Mouse (Mus musculus) heart, embryonic 11.5 days (tissue): Measurements from ENCODE around the gene Kif9. TPM values are rescaled to one million over a fixed set of nuclear protein-coding genes. Genes with fewer than 3 reads are reported as not detected.
A peak's percentile ranks its signal among the peaks of the same experiment; 100 is the strongest.

Experiments
- ATAC-seq: fragments of 200-750 bp; cut with Nextera tagmentation; replicated peaks from 2 replicates; pipeline ENCODE4 v1.8.0; 2017; ENCODE audit warnings: moderate library complexity; ENCODE audit not compliant: insufficient number of reproducible peaks, low FRiP score, low TSS enrichment
- H3K27ac ChIP-seq: fragments of 300-500 bp; sonication (generic); 2 replicates; pipeline ENCODE4 v1.5.1; 2014; ENCODE audit warnings: mild to moderate bottlenecking, low read depth, low read length
- H3K27me3 ChIP-seq: fragments of 300-500 bp; sonication (generic); 2 replicates; pipeline ENCODE4 v1.6.1; 2014; ENCODE audit warnings: mild to moderate bottlenecking, low read length, mixed read lengths; ENCODE audit not compliant: control insufficient read depth, insufficient read depth
- H3K36me3 ChIP-seq: fragments of 300-500 bp; sonication (generic); 2 replicates; pipeline ENCODE4 v1.6.1; 2014; ENCODE audit warnings: mild to moderate bottlenecking, low read length, moderate library complexity, mixed read lengths; ENCODE audit not compliant: control insufficient read depth, insufficient read depth
- H3K4me1 ChIP-seq: fragments of 300-500 bp; sonication (generic); 2 replicates; pipeline ENCODE4 v1.6.1; 2014; ENCODE audit warnings: low read length; ENCODE audit not compliant: control insufficient read depth, insufficient read depth
- H3K4me2 ChIP-seq: fragments of 300-500 bp; sonication (generic); 2 replicates; pipeline ENCODE4 v1.6.1; 2014; ENCODE audit warnings: mild to moderate bottlenecking, moderate library complexity
- H3K4me3 ChIP-seq: fragments of 300-500 bp; sonication (generic); 2 replicates; pipeline ENCODE4 v1.5.1; 2014; ENCODE audit warnings: low read depth, low read length
- H3K9ac ChIP-seq: fragments of 300-500 bp; sonication (generic); 2 replicates; pipeline ENCODE4 v1.6.1; 2014; ENCODE audit warnings: mild to moderate bottlenecking, low read depth, low read length, moderate library complexity
- H3K9me3 ChIP-seq: fragments of 300-500 bp; sonication (generic); replicated peaks from 2 replicates; pipeline ENCODE4 v1.6.1; 2016; ENCODE audit warnings: low read length; ENCODE audit not compliant: control insufficient read depth
- WGBS: fragments of 180-500 bp; shearing (Covaris S2); extraction: QIAGEN DNeasy Blood & Tissue Kit; methylation state at CpG from one replicate; pipeline ENCODE4 v1.1.7; 2014; ENCODE audit not compliant: insufficient replicate concordance; 5-methylcytosine and 5-hydroxymethylcytosine counted together
- polyA plus RNA-seq: library from polyadenylated mRNA; unstranded; fragments of >200 nt; fragmentation: Nextera tagmentation; extraction: Ambion mirVana; gene quantifications from 2 replicates; pipeline ENCODE4 v1.2.1, GENCODE M21; 2014

Kif9 gene
- polyA plus RNA-seq, 1 experiment from 2014 or later, result 0.27 TPM

- H3K9ac ChIP-seq, result peak overlapping the region; percentile 100
- no peaks in the 10 kb centered on the region for H3K27me3 ChIP-seq
- ATAC-seq, result peak; percentile 99
- H3K27ac ChIP-seq, result peak overlapping the region; percentile 100
- H3K4me2 ChIP-seq, result peak overlapping the region; percentile 65
- H3K36me3 ChIP-seq, result no peaks in the 10 kb centered on the region
- no peaks in the 10 kb centered on the region for H3K9me3 ChIP-seq
- WGBS, result under 1% methylated on average over 41 of the region's 53 CpGs
- peaks cover 19% of the 10 kb centered on the region for H3K4me1 ChIP-seq
- peak overlapping the region; percentile 97 for H3K4me3 ChIP-seq
These were observed 55.2 kb downstream of the Kif9 start for GRCm38 (mm10) chr9:110531914-110532489.

GRCm38 (mm10) chr9:110532538-110533291, 56.0 kb downstream of the Kif9 start, which contains the start of gene Setd2:
TSS of gene Setd2 (plus strand) at chr9:110532597.
- Histone ChIP-seq H3K4me1 (peaks cover 19% of the 10 kb centered on the region), H3K9me3 (no peaks in the 10 kb centered on the region), H3K4me3 (peak within 1 kb of the TSS; percentile 97), H3K36me3 (no peaks in the 10 kb centered on the region), H3K9ac (peak within 1 kb of the TSS; percentile 100), H3K4me2 (peak within 1 kb of the TSS; percentile 86), H3K27ac (peak within 1 kb of the TSS; percentile 100), H3K27me3 (no peaks in the 10 kb centered on the region)
- WGBS, result under 1% methylated on average over 71 of the region's 109 CpGs
- ATAC-seq, result peak; percentile 58

GRCm38 (mm10) chr9:110533645-110534044, 56.9 kb downstream of the Kif9 start:
- no peaks in the 10 kb centered on the region for H3K9me3 ChIP-seq
- 27% methylated on average over 5 of the region's 5 CpGs for WGBS

GRCm38 (mm10) chr9:110535114-110535513, 58.4 kb downstream of the Kif9 start:
- no peak for ATAC-seq
- Histone ChIP-seq H3K4me2 (0 out of 2 replicates have a peak overlapping the region, but pooled peaks have one; percentile 86), H3K9me3 (no peaks in the 10 kb centered on the region), H3K27me3 (no peaks in the 10 kb centered on the region), H3K36me3 (no peaks in the 10 kb centered on the region), H3K9ac (no peak overlapping the region), H3K27ac (no peak overlapping the region), H3K4me3 (no peak overlapping the region), H3K4me1 (peaks cover 19% of the 10 kb centered on the region)
- 89% methylated on average over 2 of the region's 2 CpGs for WGBS

More at GRCm38 (mm10) chr9:110533645-110534044, 56.9 kb downstream of the Kif9 start:
- Histone ChIP-seq H3K9ac (peak overlapping the region; percentile 100), H3K27me3 (no peaks in the 10 kb centered on the region), H3K4me1 (peaks cover 19% of the 10 kb centered on the region), H3K36me3 (no peaks in the 10 kb centered on the region), H3K4me3 (peak overlapping the region; percentile 97), H3K27ac (no peak overlapping the region), H3K4me2 (peak overlapping the region; percentile 86)
- ATAC-seq, result no peak

- H3K4me1 ChIP-seq, result peaks cover 15% of the 10 kb centered on the region
- no peak for ATAC-seq
- no peaks in the 10 kb centered on the region for H3K27me3 ChIP-seq
- H3K4me3 ChIP-seq, result no peak overlapping the region
- no peak overlapping the region for H3K27ac ChIP-seq
- H3K36me3 ChIP-seq, result no peaks in the 10 kb centered on the region
- WGBS, result 88% methylated on average over 2 of the region's 2 CpGs
- no peaks in the 10 kb centered on the region for H3K9me3 ChIP-seq
- H3K9ac ChIP-seq, result no peak overlapping the region
- H3K4me2 ChIP-seq, result no peak overlapping the region
These were observed 59.9 kb downstream of the Kif9 start for GRCm38 (mm10) chr9:110536636-110537035.

GRCm38 (mm10) chr9:110538511-110538910, 61.8 kb downstream of the Kif9 start:
- H3K27me3 ChIP-seq, result no peaks in the 10 kb centered on the region
- H3K4me1 ChIP-seq, result peaks cover 15% of the 10 kb centered on the region
- no peaks in the 10 kb centered on the region for H3K36me3 ChIP-seq
- H3K4me2 ChIP-seq, result no peak overlapping the region
- no peaks in the 10 kb centered on the region for H3K9me3 ChIP-seq
- no peak for ATAC-seq
- H3K27ac ChIP-seq, result no peak overlapping the region
- H3K4me3 ChIP-seq, result no peak overlapping the region
- H3K9ac ChIP-seq, result no peak overlapping the region

- no peaks in the 10 kb centered on the region for H3K4me1 ChIP-seq
- no peak for ATAC-seq
- no peaks in the 10 kb centered on the region for H3K9me3 ChIP-seq
- H3K4me3 ChIP-seq, result no peak overlapping the region
- H3K27ac ChIP-seq, result no peak overlapping the region
- H3K4me2 ChIP-seq, result no peak overlapping the region
- no peaks in the 10 kb centered on the region for H3K36me3 ChIP-seq
- WGBS, result 76% methylated on average over 4 of the region's 4 CpGs
- H3K27me3 ChIP-seq, result no peaks in the 10 kb centered on the region
- no peak overlapping the region for H3K9ac ChIP-seq
These were observed 65.2 kb downstream of the Kif9 start for GRCm38 (mm10) chr9:110541988-110542387.

GRCm38 (mm10) chr9:110548261-110548660, 71.5 kb downstream of the Kif9 start:
- ATAC-seq, result no peak
- Histone ChIP-seq H3K4me3 (no peak overlapping the region), H3K27ac (no peak overlapping the region), H3K4me1 (no peaks in the 10 kb centered on the region), H3K27me3 (no peaks in the 10 kb centered on the region), H3K4me2 (no peak overlapping the region), H3K9me3 (no peaks in the 10 kb centered on the region), H3K9ac (no peak overlapping the region), H3K36me3 (peaks cover 45% of the 10 kb centered on the region)
- 89% methylated on average over 19 of the region's 19 CpGs for WGBS

- no peaks in the 10 kb centered on the region for H3K9me3 ChIP-seq
- no peaks in the 10 kb centered on the region for H3K4me1 ChIP-seq
- no peak overlapping the region for H3K4me2 ChIP-seq
- H3K9ac ChIP-seq, result no peak overlapping the region
- no peaks in the 10 kb centered on the region for H3K27me3 ChIP-seq
- ATAC-seq, result no peak
- no peak overlapping the region for H3K4me3 ChIP-seq
- no peak overlapping the region for H3K27ac ChIP-seq
- H3K36me3 ChIP-seq, result peaks cover 33% of the 10 kb centered on the region
These were observed 91.6 kb downstream of the Kif9 start for GRCm38 (mm10) chr9:110568309-110568708.
